Mouse (Mus musculus) cerebellum, adult 18-20 months (tissue): ENCODE measurements around the gene A730049H05Rik.

Source experiments
- DNase-seq, 2 experiments: peaks; one replicate each; pipeline ENCODE4 v3.0.0; 2021

Gene A730049H05Rik

DNA sequence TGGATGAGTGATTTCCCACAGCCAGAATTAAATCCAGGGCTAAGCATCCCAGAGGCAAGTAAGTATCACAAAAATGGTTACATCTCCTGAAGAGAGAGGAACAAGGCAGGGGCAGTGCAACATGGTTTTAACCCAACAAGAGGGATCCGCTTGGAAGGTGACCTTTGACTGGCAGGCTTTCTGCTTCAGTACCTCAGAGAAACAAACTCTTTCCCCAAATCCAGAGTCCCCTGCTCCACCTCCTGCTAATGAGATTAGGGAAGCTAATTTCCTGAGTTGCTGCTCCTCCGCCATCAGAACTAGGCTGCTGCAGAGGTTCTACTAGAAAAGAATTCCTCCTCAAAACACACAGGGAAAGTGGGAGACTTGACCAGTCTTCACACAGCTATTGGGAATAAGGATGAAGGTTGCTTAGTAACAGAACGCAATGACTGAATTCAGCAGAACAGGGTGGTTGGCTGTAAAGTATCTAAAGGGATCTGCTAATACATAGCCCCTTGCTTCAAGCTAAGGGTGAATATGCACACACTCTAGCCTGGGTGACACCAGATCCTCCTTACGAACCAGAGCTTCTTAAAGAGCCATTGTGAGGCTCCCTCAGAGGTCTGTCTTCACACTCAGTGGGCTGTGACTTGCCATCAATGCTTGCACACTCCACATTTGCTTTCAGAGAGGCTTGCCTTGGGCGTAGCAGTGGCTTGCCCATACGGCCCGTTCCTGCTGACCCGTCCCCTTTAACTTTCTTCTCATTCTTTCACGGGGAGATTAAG is 67.0 kb downstream of the A730049H05Rik start:
- DNase-seq = no peak

DNA sequence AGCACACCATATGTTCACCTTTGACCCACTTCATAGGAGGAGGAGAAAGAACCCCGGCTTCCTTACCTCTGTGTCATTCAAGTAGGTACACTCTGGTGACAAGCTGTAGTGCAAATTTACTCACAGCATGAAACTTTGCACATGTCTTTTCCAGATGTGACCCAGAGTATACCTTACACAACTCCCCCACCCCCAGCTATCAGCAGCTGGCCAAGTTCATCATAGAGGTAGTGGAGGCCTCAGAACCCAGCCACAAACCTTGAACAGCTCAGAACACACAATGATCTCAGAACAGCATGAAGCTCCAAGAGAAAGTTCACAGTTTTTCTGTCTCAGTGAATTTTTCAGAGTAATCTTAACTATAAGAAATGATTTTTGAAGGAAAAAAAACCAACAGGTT is 75.3 kb downstream of the A730049H05Rik start:
- DNase-seq = no peak
